Mouse (Mus musculus) lung, postnatal 14 days (tissue): ENCODE results near the gene Tex45.

ENCODE experiments used
- DNase-seq: peaks from one replicate; pipeline ENCODE4 v3.0.0; 2021

The Tex45 gene

DNA sequence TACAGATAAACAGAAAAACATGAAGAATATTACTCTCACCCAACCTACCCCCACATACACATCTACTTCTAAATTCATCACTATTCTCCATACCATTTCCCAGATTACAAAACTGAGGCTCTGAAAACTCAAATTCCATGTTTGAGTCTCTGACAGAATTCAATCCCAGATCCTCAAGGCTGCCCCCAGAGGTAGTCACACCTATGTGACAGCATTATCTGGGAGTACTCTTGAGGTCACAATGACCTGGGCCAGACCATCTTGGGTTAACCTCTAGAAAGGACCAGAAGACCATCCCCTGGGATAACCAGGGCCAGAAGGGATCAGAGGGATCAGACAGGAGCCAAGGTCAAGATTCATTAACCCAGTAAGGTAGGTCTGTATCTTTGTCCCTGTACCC, at the start of gene Tex45:
TSS of gene Tex45 (plus strand) at position 301 of the 400 bp plus-strand sequence.
- no peak for DNase-seq

DNA sequence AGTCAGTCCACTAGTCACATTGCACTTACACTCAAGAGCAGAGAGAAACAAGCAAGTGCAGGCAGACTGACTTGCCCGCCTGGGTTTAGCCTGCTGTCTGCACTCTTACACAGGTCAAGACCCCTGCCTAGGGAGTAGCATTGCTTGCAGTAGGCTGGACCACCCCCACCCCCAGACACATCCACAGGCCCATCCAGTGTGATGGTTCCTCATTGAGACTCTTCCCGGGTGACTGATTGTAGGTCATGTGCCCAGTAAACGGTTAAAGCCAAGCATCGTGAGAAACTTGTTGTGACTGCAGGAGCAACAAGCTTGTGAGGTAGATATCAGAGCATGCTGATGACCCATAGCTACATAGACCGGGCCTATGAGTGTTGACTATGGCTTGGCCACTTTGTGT, 49.2 kb upstream of the Tex45 start:
- DNase-seq, result no peak

DNA sequence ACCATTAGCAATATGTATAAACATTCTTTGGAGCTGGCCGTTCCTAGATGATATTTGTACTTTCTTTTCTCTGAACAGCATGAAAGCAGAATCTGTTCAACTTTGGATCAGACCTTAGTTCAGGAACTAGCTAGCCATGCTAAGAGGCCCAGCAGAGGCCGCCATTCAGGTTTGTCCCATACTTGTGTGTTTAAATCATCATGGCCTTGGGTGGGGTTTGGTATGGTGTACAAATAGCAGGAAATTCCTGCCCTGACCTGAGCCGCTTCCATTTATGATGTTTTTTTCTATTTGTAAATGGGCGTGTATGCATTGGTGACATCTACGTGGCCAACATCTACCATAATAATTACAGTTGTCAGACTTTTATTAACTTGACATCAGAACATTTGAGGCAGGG, 45.4 kb upstream of the Tex45 start:
- no peak for DNase-seq

DNA sequence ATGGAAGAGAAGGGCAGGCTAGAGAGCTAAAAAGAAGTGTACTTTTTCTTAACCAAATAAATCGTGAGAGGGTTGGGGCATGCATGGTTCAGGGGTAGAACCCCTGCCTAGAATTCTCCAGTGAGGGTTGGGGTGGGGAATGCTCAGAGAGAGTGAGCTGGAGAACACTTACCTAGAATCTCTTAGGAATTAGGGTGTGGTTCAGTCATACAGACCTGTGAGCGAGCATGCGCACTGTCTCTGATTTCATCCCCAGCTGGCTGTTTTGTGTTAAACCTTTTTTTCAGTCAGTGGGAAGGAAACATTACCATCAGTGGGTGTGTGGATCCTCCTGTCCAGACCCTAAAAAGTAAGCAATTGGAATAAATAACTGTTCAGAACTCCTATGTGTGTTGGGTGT, 44.5 kb upstream of the Tex45 start:
- no peak for DNase-seq

DNA sequence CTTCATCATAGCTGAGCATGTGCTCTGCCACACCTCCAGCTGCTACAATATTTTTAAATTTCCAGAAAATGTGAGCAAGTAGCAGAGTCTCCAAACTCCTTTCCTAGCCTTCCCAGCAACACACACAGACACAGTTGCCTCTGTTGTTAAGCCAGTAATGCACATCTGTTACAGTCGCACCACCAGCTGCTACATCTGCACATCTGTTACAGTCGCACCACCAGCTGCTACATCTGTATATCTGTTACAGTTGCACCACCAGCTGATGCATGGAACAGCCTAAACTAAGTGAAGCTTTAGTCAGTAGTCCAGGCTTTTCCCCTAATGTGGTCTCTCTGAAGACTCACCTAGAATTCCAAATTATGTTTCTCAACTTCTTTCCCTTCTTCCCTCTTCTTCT, 42.2 kb upstream of the Tex45 start:
- no peak for DNase-seq

DNA sequence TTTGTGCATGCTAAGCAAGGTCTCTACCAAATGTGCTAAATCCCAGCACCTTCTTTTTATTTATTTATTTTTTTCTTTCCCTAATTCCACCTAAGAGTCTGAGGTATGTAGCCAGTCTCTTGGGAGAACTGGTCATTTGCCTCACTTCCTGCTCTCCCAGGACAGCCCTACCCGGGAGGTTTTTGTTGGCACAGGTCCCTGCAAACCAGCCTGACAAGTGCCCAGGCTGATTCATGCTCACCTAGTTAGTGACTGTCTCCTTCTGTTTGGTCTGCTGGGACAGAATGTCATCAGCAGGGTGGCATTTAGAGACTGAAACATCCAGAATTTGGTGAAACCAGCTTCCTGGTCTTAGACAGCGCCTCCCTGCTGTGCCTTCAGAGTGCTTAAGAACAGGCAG, 40.7 kb upstream of the Tex45 start:
- peak; percentile 58 for DNase-seq

DNA sequence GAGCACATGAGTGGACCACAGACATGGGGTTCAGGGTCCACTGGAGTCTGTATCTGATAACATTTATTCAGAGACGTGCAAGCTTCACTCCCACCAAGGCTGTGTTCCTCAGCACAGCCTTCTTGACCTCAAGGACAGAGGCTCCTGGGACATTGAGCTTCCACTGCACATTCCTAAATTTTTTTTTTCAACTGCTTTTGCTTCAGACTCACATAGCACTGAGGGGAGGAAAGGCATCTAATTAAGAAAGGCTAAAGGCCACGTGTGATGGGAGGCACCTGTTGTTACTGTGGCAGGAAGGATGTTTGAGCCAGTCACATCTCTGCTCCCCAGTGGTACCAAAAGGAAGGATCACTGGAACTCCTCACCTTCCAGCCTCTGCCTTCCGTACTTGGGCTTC, 39.5 kb upstream of the Tex45 start:
- no peak for DNase-seq

DNA sequence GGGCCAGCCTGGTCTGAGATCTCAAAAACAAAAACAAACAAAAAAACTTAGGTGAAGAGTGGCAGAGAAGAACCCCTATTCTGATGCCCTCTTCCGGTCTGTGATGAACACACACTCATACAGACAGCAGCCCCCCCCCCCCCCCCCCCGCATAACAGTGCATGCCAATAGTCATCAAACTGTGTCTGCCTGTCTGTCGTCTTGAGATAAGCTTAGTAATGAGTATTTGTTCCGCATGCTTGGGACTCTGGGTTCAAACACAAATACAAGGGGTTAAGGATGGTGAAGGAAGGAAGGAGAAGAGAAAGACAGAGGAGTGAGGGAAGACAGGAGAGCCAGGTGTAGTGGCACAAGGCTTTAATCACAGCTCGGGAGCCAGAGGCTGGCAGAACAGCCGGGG, 34.2 kb upstream of the Tex45 start:
- no peak for DNase-seq

DNA sequence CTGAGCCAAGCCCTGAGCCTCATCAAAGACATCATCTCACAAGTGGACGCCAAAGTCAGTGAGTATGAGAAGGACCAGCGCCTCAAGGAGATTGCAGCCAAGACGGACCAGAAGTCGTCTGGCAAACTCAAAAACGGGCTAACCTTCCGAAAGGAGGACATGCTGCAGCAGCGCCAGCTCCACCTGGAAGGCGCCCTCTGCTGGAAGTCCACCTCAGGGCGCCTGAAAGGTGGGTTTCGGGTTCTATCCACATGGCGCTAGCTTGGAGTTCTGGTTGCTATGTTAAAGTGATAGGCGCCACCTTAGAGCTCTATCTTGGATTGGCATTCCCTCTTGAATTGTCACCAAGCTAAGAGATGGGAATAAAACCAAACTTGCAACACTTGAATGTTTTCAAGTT, 31.2 kb upstream of the Tex45 start:
- DNase-seq, result peak; percentile 16

DNA sequence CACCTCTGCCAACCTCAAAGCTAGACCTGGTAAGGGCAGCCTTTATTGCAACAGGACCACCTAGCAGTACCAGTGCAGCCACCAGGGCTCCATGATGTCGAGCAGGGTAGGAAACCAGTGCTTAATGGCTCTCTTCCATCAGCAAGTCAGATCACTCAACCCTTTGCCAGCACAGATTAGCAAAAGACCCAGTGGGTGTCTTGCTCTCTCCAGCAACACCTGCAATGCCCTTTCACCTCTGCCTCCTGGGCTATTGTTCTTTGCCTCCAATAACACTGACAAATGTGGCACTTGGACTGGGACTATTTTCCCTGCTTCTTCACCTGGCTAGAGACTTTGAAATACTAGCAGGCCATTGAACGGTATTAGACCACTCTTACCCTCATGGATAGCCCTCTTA, 21.4 kb upstream of the Tex45 start:
- no peak for DNase-seq

DNA sequence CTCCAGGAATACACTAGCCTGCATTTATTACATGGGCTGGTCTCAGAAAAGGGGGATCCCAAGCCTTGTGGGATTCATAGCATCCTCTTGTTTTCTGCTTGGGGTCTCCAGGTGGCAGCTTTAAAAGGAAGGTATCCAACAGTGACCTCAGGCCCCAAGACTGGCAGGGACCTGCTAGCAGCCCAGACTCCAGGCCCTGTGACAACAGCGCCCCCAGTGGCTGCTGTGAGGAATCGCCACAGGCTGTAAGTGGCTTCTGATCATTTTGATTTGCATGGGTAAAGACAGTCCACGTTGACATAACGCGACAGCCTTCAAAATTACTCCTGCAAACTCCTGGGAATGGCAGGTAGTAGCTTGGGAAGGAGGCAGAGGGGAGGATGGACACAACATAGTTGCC, 20.0 kb upstream of the Tex45 start:
- DNase-seq, result peak; percentile 66

DNA sequence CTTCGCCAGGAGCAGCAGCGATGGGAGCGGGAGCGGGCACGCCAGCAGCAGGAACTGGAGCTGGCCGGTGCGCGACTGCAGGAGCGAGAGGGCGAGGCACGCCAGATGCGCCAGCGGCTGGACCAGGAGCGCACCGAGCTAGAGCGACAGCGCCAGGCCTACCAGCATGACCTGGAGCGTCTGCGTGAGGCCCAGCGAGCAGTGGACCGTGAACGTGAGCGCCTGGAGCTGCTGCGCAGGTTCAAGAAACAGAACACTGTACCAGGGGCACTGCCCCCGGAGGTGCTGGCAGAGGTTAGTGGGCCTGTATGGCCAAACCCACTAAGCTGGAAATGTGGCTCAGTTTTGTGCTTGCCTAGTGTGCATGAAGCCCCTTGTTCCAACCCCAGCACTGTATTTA, 18.7 kb upstream of the Tex45 start:
- no peak for DNase-seq

DNA sequence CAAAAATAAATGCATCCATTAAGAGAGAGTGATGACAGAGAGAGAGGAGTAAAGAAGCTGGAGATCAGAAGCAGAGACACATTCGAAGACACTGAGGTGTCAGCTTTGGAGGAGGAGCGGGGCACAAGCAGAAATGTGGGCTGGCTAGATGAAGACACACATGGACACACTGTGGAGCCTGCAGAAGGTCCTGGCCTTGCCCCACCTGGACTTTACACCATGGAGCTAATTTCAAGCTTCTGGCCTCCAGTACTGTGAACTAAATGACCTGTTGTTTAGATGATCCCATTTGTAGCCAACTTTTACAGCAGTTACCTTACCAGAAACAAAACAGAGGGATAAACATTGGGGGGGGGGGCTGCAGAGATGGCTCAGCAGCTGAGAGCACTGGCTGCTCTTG, 7.4 kb upstream of the Tex45 start:
- DNase-seq, result no peak

DNA sequence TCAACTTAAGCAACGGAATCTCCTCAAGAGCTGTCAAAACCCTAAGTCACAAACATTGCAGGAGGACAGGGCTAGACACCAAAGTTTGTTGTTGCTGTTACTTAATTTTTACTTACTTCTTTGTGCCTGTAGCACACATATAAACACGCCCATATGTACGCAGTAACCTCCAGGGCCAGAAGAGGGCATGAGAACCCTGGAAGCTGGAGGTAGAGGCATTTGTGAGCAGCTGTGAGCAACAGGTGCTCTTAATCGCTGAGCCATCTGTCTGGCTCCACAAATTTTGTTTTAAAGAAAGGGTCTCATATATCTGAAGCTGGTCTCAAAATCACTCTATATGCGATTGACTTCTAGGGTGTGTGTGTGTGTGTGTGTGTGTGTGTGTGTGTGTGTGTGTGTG, 6.4 kb upstream of the Tex45 start:
- peak; percentile 57 for DNase-seq

DNA sequence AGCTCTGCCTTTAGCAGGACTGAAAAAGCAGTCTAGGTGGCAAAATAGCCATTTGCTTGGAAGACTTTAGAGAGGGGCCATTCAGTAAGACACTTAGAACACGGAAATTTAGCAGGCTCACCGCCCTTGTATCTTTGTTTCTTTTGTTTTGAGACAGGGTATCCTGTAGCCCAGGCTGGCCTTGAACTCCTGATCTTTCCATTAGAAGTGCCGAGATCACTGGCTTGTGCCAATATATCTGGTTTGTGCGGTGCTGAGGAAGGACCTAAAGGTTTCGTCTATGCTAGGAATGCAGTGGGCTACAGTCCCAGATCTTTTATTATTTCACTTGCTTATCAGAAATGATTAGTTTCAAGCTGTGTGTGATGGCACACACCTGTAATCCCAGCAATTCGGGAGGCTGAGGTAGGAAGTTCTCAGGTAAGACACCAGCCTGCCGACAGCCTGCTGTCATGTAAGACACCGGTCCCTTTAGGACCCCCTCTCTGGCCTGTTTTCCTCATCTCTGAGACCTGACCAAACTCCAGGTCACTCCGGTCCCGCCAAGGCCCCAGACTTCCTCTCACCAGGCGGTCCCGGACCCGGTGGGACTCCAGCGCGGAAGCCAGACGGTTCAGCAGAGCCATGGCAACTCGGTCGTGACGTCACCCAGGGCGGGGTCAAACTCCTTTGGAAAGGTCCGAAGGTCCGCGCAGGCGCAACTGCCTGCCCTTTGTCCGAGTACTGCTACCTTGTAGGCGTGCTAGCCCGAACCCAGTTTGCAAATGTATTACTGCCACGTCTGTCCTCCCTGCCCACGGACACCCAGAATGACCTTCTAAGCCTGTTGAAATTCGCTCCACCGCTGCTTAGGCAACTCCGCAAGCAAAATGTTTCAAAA, 3.4 kb upstream of the Tex45 start, which contains the start of gene Pex11g:
TSS of gene Pex11g (minus strand) at position 675 of the 880 bp plus-strand sequence.
- DNase-seq, result peak; percentile 100

DNA sequence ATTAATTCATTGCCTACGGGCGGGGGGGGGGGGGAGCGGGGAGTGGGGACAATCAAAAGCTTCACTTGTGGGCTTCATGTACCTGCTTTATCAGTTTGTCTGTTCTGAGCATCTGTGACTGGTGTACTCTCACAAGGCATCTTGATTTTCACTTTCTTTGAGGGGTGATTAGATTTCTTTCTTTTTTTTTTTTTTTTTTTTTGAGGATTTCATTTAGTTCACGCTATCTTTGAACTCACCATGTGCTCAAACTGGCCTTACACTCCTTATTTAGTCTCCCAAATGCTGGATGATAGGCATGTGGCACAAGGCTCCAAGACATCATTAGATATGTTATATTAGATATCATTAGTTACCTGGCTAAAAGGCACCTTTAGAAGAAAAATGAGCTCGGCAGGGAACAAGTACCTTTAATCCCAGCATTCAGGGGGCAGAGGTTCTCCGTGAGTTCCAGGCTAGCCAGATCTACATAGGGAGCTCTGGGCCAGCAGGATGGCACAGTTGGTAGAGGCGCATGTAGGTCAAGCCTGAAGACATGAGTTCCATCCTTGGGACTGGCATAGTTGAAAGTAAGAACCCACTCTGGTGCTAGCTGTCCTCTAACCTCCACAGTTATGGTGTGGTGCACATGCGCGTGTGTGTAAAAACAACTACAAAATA, 2.6 kb upstream of the Tex45 start:
- no peak for DNase-seq

DNA sequence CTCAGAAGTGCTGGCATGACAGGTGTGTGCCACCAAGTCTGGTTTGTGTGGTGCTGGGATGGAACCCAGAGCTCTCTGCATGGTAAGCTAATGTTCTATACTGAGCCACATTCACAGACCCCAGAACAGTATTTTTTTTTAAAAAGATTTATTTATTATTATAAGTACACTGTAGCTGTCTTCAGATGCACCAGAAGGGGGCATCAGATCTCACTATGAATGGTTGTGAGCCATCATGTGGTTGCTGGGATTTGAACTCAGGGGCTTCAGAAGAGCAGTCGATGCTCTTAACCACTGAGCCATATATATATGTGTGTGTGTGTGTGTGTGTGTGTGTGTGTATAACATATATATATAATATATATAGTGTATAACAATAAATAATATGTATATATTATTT, 1.8 kb upstream of the Tex45 start:
- DNase-seq, result no peak

DNA sequence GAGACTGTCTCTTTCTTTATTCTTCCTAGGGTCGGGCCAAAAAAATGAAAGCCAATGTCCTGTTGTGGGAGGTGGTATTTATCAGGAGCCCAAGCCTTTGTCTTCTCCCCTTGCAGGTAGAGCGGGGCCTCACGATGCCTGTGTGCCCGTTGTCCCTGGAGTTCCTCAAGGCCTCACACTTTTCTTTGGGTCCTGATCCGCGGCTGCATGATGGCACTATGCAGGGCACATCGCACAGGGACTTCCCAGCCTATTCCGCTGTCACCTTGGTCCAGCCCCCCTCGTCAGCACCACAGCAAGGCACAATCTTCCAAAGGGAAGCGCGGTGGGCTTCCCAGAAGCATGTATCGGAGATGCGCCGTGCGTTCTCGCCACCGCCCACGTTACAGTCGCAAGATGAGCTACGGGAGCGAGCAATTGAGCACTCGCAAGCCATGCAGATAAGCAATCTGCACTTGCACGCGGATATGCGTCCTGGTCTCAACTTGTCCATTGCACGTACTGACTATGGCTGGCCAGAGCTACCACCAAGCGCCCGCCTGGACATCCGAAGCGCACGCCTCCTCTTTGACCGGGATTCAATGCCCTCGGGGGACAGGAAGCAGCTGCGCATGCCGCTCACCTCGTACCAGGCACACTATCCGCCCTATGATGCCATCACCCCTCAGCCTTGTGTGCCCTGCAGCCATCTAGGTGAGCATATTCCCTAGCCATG, 5.2 kb downstream of the Tex45 start:
- no peak for DNase-seq

DNA sequence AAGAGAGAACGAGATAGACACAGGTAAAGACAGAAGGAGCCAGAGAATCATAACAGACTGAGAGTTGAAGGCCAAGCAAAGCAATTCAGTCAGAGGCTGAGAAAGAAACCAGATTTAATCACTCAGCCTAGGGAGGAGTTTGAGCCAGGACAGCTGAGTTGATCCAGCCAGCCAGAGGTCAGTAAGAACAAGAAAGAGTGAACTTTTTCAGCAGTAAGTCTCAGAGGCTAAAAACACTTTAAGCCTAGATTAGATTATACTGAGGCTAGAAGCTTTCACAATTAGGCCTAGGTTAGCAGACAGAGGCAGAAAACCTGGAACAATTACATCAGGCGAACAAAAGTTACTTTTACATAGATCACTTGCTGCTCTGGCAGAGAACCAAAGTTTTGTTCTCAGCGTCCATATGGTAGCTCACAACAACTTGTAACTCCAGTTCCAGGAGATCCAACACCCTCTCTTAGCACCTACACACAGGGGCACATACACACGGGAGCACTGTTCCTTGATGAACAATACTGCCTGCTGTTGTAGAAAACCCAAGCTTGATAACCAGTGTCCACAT, 9.6 kb downstream of the Tex45 start:
- DNase-seq, result no peak

DNA sequence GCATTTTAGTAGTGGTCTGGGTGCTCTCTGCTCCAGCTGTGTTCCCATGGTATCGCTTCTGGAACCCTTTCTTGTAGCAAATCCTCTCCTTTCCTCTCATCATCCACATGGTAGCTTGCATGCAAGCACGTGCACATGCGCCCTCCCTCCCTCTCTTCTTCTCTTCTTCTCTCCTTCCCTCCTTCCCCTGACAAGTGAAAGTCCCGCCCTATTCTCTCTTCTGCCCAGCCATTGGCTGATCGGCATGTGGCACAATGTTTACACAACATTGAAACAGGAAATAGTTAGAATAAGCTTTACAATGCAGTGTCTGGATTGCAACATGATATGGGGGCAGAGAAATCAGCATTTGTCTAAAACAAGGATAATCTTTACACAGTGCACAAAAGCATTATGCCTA, 10.9 kb downstream of the Tex45 start:
- DNase-seq, result no peak

DNA sequence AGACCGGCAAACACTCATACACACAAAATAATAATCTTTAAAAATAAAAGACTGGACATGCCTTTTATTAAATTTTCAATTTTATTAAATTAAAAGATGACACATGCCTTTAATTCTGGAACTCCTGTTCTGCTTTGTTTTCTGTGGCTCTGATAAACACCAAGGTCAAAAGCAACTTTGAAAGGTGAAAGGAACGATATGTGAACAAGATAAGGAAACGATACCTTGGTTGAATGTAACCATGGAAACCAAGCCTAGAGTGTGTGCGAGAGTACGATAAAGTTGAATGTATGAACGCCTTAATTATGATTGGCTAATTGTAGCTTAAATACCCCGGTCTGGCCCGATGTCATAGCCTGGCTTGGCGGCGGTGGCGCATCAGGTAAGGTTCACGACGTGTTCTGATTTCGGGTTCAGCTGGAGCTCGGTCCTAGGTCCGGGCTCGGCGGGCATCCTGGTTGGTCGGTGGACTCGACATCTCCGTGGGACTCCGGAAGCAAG, 11.6 kb downstream of the Tex45 start:
- no peak for DNase-seq

DNA sequence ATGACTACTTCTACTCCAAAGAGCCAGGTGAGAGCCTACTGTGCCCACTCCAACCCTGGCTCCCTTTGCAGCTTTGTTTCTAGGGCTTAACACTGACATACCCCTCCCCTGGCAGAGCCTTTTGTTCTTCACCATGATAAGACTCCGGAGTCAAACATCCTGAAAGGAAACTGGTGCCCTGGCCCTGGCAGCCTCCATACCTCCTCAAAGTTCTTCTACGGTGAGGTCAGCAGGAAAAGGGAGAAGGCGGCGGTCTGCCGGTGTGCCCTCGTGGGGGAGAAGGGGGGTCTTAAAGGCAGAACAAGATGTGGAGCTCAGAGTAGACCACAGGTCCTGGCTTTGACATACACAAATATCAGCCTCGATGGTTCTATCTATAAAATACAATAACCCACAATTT, 12.9 kb downstream of the Tex45 start:
- peak; percentile 32 for DNase-seq

DNA sequence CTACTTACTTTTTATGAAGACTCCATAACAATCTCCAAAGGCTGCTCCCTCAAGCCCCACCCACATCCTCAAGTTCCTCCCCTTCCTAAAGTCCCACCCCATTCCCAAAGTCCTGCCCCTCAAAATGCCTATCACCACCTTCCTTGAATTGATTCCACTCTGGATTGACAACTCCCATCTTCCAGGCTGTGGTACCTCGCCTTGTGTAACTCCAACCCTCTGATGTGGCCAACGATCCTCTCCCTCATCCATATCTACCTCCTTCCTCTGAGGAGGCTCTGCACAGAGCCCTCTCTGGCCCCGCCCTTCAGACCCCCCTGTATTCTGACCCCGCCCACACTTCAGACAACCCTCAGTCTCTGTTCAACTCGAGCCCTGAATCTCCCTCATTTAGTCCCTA, 14.5 kb downstream of the Tex45 start:
- DNase-seq, result no peak
